Mouse (Mus musculus) layer of hippocampus, adult 6 months (tissue): ENCODE data around the gene Odf3. TPM values are rescaled to one million over a fixed set of nuclear protein-coding genes. Genes with fewer than 3 reads are reported as not detected.

Experiments used
- long read RNA-seq, 2 experiments: library from polyadenylated mRNA; unstranded; transcript quantifications; one replicate each; pipeline ENCODE4 v2.0.0; 2019 to 2020
- polyA plus RNA-seq: library from polyadenylated mRNA; unstranded; fragments of <200 nt; fragmentation: Nextera tagmentation; gene quantifications from 2 replicates; pipeline ENCODE4 v1.2.3, GENCODE M21; 2021

The Odf3 gene
- not detected in 2 replicates for polyA plus RNA-seq
- long read RNA-seq, experiment 1 = 0 reads
- long read RNA-seq, experiment 2 = 0 reads

GRCm38 (mm10) chr7:140847755-140848580 lies at the start of gene Odf3:
TSS of gene Odf3 (plus strand) at chr7:140847805.

GRCm38 (mm10) chr7:140821653-140822329 lies 25.8 kb upstream of the Odf3 start, which contains the start of gene Zfp941:
TSS of gene Zfp941 (minus strand) at chr7:140822178.

GRCm38 (mm10) chr7:140834968-140835757 lies 12.4 kb upstream of the Odf3 start, which contains the start of gene Urah:
TSS of gene Urah (plus strand) at chr7:140835018.

GRCm38 (mm10) chr7:140844905-140845665 lies 2.5 kb upstream of the Odf3 start, which contains the start of gene Scgb1c1:
TSS of gene Scgb1c1 (plus strand) at chr7:140845547.

GRCm38 (mm10) chr7:140855860-140856784 lies 8.5 kb downstream of the Odf3 start, which contains the start of gene Gm45785:
TSS of gene Gm45785 (minus strand) at chr7:140856331.

GRCm38 (mm10) chr7:140856785-140857549 lies 9.4 kb downstream of the Odf3 start, which contains the start of gene Ric8a:
TSS of gene Ric8a (plus strand) at chr7:140856957.

GRCm38 (mm10) chr7:140857550-140858505 lies 10.2 kb downstream of the Odf3 start, which contains the start of gene Bet1l:
TSS of gene Bet1l (minus strand) at chr7:140857577.

GRCm38 (mm10) chr7:140881696-140882468 lies 34.3 kb downstream of the Odf3 start, which contains the start of the genes Psmd13 and Sirt3:
TSS of gene Psmd13 (plus strand) at chr7:140881968.
TSS of gene Sirt3 (minus strand) at chr7:140882309.

GRCm38 (mm10) chr7:140900220-140900619 lies 52.6 kb downstream of the Odf3 start, which contains the start of gene Cox8b:
TSS of gene Cox8b (minus strand) at chr7:140900446.

Other genes with a start within 250 kb of the Odf3 start
- 0.03 and 0.09 TPM in 2 replicates for gene Olfr46, start 246.5 kb upstream of the Odf3 start, polyA plus RNA-seq
- gene Olfr61, start 218.8 kb upstream of the Odf3 start, polyA plus RNA-seq = not detected in 2 replicates
- 0.10 and 0.18 TPM in 2 replicates for gene Olfr53, start 201.4 kb upstream of the Odf3 start, polyA plus RNA-seq
- 0.18 and 0.30 TPM in 2 replicates for gene Olfr539, start 187.9 kb upstream of the Odf3 start, polyA plus RNA-seq
- gene Olfr45, start 165.9 kb upstream of the Odf3 start, polyA plus RNA-seq = not detected in 2 replicates
- not detected in 2 replicates for gene Olfr541, start 150.5 kb upstream of the Odf3 start, polyA plus RNA-seq
- gene Cyp2e1, start 84.1 kb upstream of the Odf3 start, polyA plus RNA-seq = 0.65 and 1.8 TPM in 2 replicates
- gene Syce1, start 60.0 kb upstream of the Odf3 start, polyA plus RNA-seq = 0.24 and 0.28 TPM in 2 replicates
- 7.7 and 10.6 TPM in 2 replicates for gene Zfp941, start 25.6 kb upstream of the Odf3 start, polyA plus RNA-seq
- 2.4 and 3.5 TPM in 2 replicates for gene Urah, start 12.8 kb upstream of the Odf3 start, polyA plus RNA-seq
- gene Scgb1c1, start 2.3 kb upstream of the Odf3 start, polyA plus RNA-seq = 0.82 TPM in 1 of 2 replicates, not detected in the other
- 3.0 TPM in 1 of 2 replicates, not detected in the other for gene Gm45785, start 8.5 kb downstream of the Odf3 start, polyA plus RNA-seq
- gene Ric8a, start 9.2 kb downstream of the Odf3 start, polyA plus RNA-seq = 52.9 and 59.6 TPM in 2 replicates
- 72.6 and 88.5 TPM in 2 replicates for gene Bet1l, start 9.8 kb downstream of the Odf3 start, polyA plus RNA-seq
- gene Psmd13, start 34.2 kb downstream of the Odf3 start, polyA plus RNA-seq = 96.9 and 105 TPM in 2 replicates
- 114 and 117 TPM in 2 replicates for gene Sirt3, start 34.5 kb downstream of the Odf3 start, polyA plus RNA-seq
- gene Cox8b, start 52.6 kb downstream of the Odf3 start, polyA plus RNA-seq = 2.6 and 126 TPM in 2 replicates
- gene Nlrp6, start 73.1 kb downstream of the Odf3 start, polyA plus RNA-seq = 0.16 and 0.31 TPM in 2 replicates
- 1.6 and 2.2 TPM in 2 replicates for gene Pgghg, start 93.6 kb downstream of the Odf3 start, polyA plus RNA-seq
- gene Ifitm5, start 102.5 kb downstream of the Odf3 start, polyA plus RNA-seq = not detected in 2 replicates
- not detected in 2 replicates for gene Gm45717, start 108.1 kb downstream of the Odf3 start, polyA plus RNA-seq
- 51.2 and 53.5 TPM in 2 replicates for gene Ifitm2, start 108.2 kb downstream of the Odf3 start, polyA plus RNA-seq
- gene Ifitm1, start 119.4 kb downstream of the Odf3 start, polyA plus RNA-seq = 4.4 and 5.5 TPM in 2 replicates
- gene Ifitm3, start 163.0 kb downstream of the Odf3 start, polyA plus RNA-seq = 59.4 and 78.8 TPM in 2 replicates
- gene Ifitm6, start 170.1 kb downstream of the Odf3 start, polyA plus RNA-seq = 0.31 TPM in 1 of 2 replicates, not detected in the other
- gene Gm17387, start 181.3 kb downstream of the Odf3 start, polyA plus RNA-seq = not detected in 2 replicates
- 16.5 and 19.8 TPM in 2 replicates for gene B4galnt4, start 213.3 kb downstream of the Odf3 start, polyA plus RNA-seq
- 0.25 and 0.46 TPM in 2 replicates for gene Pkp3, start 230.4 kb downstream of the Odf3 start, polyA plus RNA-seq